Mouse (Mus musculus): ENCODE measurements around the gene Gjc1. TPM values are rescaled to one million over a fixed set of nuclear protein-coding genes. Genes with fewer than 3 reads are reported as not detected.
A peak's percentile ranks its signal among the peaks of the same experiment; 100 is the strongest.

The Gjc1 gene
- polyA plus RNA-seq, 1 experiment from 2014 or later = 81.9 TPM

DNA sequence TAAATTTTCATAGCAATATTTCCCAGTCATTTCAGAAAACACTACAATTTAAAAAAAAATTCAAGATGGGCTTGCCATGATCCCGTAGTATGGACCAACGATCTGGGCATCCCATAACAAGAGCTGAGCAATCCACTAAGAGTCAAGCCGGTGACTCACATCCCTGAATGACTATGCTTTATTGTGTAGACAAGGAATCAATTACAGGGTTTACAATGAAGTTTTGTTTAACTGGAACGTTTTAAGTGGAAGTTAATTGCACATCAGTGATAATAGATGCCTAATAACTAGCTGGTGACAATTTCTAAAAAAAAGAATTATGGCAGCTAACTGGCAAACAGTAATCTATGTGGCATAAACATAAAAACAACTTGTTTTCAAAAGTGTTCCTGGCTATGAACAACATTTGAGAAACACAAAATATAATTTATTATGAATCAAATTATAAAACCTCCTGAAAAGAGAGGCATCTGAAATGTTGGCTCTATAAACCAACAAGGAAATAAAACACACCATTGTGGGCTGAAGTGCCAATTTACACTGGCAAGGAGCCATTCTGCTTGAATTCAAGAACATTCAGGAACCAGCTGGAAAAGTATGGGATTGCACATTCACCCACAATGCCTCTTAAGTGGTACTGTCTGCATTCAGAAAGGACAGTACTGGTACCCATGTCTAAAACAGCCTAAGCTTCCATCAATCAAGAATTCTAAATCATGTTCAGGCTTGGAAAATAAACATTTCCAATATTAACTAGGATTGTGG is 8.6 kb downstream of the Gjc1 start:
- no peak overlapping the region for H3K4me3 ChIP-seq
- peaks cover 25% of the 10 kb centered on the region for H3K4me1 ChIP-seq
- H3K27me3 ChIP-seq = no peaks in the 10 kb centered on the region
- 0 out of 2 replicates have a peak, but pooled peaks cover 5% of the 10 kb centered on the region for H3K36me3 ChIP-seq
- H3K9me3 ChIP-seq = no peaks in the 10 kb centered on the region
- 48% methylated on average over 4 of the region's 4 CpGs for WGBS
- no peak for ATAC-seq (ENCODE audit: insufficient number of reproducible peaks, insufficient read depth, low FRiP score, low TSS enrichment, low read depth)
- no peak overlapping the region for H3K27ac ChIP-seq
- H3K4me2 ChIP-seq = no peak overlapping the region
- H3K9ac ChIP-seq = no peak overlapping the region

DNA sequence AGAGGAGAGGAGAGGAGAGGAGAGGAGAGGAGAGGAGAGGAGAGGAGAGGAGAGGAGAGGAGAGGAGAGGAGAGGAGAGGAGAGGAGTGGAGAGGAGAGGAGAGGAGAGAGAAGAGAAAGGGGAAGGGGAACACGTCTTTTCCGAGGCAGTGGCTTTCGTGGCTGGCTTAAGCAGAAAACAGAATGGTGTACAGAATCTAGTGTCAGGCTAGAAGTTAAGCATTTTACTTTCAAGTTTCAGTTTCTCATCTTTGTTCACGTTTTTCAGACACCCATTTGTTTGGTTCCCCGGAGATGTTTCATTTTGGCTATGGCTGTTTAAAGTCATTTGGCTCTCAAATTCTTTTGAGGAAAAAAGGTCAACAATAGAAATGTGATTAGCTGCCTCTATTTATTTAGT is 11.3 kb downstream of the Gjc1 start:
- Histone ChIP-seq H3K4me3 (no peak overlapping the region), H3K9me3 (no peaks in the 10 kb centered on the region), H3K4me2 (no peak overlapping the region), H3K36me3 (peaks cover 28% of the 10 kb centered on the region), H3K27ac (no peak overlapping the region), H3K9ac (no peak overlapping the region), H3K27me3 (no peaks in the 10 kb centered on the region), H3K4me1 (peaks cover 9% of the 10 kb centered on the region)
- WGBS = 72% methylated on average over 5 of the region's 5 CpGs
- ATAC-seq (ENCODE audit: insufficient number of reproducible peaks, insufficient read depth, low FRiP score, low TSS enrichment, low read depth) = no peak

GRCm38 (mm10) chr11:102803453-102803852 is 16.0 kb downstream of the Gjc1 start:
- H3K4me2 ChIP-seq = no peak overlapping the region
- no peaks in the 10 kb centered on the region for H3K9me3 ChIP-seq
- ATAC-seq (ENCODE audit: insufficient number of reproducible peaks, insufficient read depth, low FRiP score, low TSS enrichment, low read depth) = no peak
- H3K27me3 ChIP-seq = no peaks in the 10 kb centered on the region
- H3K4me1 ChIP-seq = peaks cover 6% of the 10 kb centered on the region
- H3K27ac ChIP-seq = no peak overlapping the region
- 88% methylated on average over 5 of the region's 5 CpGs for WGBS
- H3K36me3 ChIP-seq = peaks cover 67% of the 10 kb centered on the region
- no peak overlapping the region for H3K4me3 ChIP-seq
- no peak overlapping the region for H3K9ac ChIP-seq

- WGBS = 70% methylated on average over 8 of the region's 8 CpGs
These were observed 25.3 kb downstream of the Gjc1 start for GRCm38 (mm10) chr11:102794157-102794556.

GRCm38 (mm10) chr11:102791682-102792445 is 27.6 kb downstream of the Gjc1 start:
- H3K9me3 ChIP-seq = no peaks in the 10 kb centered on the region
- H3K4me3 ChIP-seq = no peak overlapping the region
- no peak overlapping the region for H3K9ac ChIP-seq
- no peak overlapping the region for H3K27ac ChIP-seq
- no peak overlapping the region for H3K4me2 ChIP-seq
- H3K4me1 ChIP-seq = peaks cover 15% of the 10 kb centered on the region
- peaks cover 13% of the 10 kb centered on the region for H3K36me3 ChIP-seq
- 54% methylated on average over 14 of the region's 14 CpGs for WGBS
- ATAC-seq (ENCODE audit: insufficient number of reproducible peaks, insufficient read depth, low FRiP score, low TSS enrichment, low read depth) = no peak
- no peaks in the 10 kb centered on the region for H3K27me3 ChIP-seq

More at GRCm38 (mm10) chr11:102794157-102794556, 25.3 kb downstream of the Gjc1 start:
- H3K36me3 ChIP-seq = peaks cover 34% of the 10 kb centered on the region
- H3K9me3 ChIP-seq = no peaks in the 10 kb centered on the region
- no peak overlapping the region for H3K4me3 ChIP-seq
- H3K27ac ChIP-seq = no peak overlapping the region
- ATAC-seq (ENCODE audit: insufficient number of reproducible peaks, insufficient read depth, low FRiP score, low TSS enrichment, low read depth) = no peak
- H3K27me3 ChIP-seq = no peaks in the 10 kb centered on the region
- H3K9ac ChIP-seq = no peak overlapping the region
- H3K4me2 ChIP-seq = no peak overlapping the region
- peaks cover 15% of the 10 kb centered on the region for H3K4me1 ChIP-seq

- no peaks in the 10 kb centered on the region; the same call in 1 of the 2 replicates for H3K27me3 ChIP-seq
- no peak overlapping the region for H3K4me3 ChIP-seq
- no peaks in the 10 kb centered on the region for H3K36me3 ChIP-seq
- 65% methylated on average over 5 of the region's 5 CpGs for WGBS
- ATAC-seq (ENCODE audit: insufficient number of reproducible peaks, insufficient read depth, low FRiP score, low TSS enrichment, low read depth) = no peak
- H3K27ac ChIP-seq = no peak overlapping the region
- H3K9ac ChIP-seq = no peak overlapping the region
- H3K9me3 ChIP-seq = no peaks in the 10 kb centered on the region
- H3K4me2 ChIP-seq = no peak overlapping the region
- peaks cover 12% of the 10 kb centered on the region for H3K4me1 ChIP-seq
These were observed 31.8 kb downstream of the Gjc1 start for GRCm38 (mm10) chr11:102787688-102788177.

DNA sequence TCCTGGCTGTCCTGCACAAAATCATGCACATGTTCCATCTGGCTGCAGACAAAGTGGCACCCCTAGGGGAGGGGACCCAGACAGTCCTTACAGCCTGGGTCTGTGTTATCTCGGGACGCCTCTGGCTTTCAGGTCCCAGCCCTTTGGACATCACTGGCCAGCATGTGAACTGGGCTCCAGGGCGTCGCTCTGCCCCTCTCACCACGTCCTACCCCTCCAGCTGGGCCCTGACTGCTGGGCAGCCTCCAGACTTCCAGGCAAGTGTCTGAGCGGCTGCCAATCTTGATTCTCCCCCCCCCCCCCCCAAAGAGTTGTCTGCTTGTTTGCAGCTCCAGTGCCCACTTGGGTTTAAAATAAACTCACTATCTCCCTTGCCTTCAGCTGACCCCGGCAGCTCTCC is 36.1 kb downstream of the Gjc1 start:
- Histone ChIP-seq H3K27ac (no peak overlapping the region), H3K9me3 (no peaks in the 10 kb centered on the region), H3K4me2 (no peak overlapping the region), H3K9ac (no peak overlapping the region), H3K4me1 (peaks cover 20% of the 10 kb centered on the region), H3K27me3 (no peaks in the 10 kb centered on the region; the same call in 1 of the 2 replicates), H3K36me3 (no peaks in the 10 kb centered on the region), H3K4me3 (no peak overlapping the region)
- 67% methylated on average over 7 of the region's 7 CpGs for WGBS
- no peak for ATAC-seq (ENCODE audit: insufficient number of reproducible peaks, insufficient read depth, low FRiP score, low TSS enrichment, low read depth)

GRCm38 (mm10) chr11:102781523-102781922 is 38.0 kb downstream of the Gjc1 start:
- Histone ChIP-seq H3K4me2 (no peak overlapping the region), H3K27me3 (no peaks in the 10 kb centered on the region; the same call in 1 of the 2 replicates), H3K36me3 (peaks cover 7% of the 10 kb centered on the region), H3K4me3 (no peak overlapping the region), H3K9ac (no peak overlapping the region), H3K9me3 (no peaks in the 10 kb centered on the region), H3K27ac (no peak overlapping the region), H3K4me1 (peaks cover 29% of the 10 kb centered on the region)
- ATAC-seq (ENCODE audit: insufficient number of reproducible peaks, insufficient read depth, low FRiP score, low TSS enrichment, low read depth) = no peak
- WGBS = 93% methylated on average over 4 of the region's 4 CpGs

- Histone ChIP-seq H3K27ac (no peak overlapping the region), H3K4me3 (no peak overlapping the region), H3K36me3 (peaks cover 13% of the 10 kb centered on the region), H3K27me3 (no peaks in the 10 kb centered on the region; the same call in 1 of the 2 replicates), H3K4me1 (peaks cover 29% of the 10 kb centered on the region), H3K4me2 (no peak overlapping the region), H3K9me3 (no peaks in the 10 kb centered on the region), H3K9ac (no peak overlapping the region)
- no peak for ATAC-seq (ENCODE audit: insufficient number of reproducible peaks, insufficient read depth, low FRiP score, low TSS enrichment, low read depth)
- 54% methylated on average over 10 of the region's 10 CpGs for WGBS
These were observed 38.5 kb downstream of the Gjc1 start for GRCm38 (mm10) chr11:102780986-102781351.

DNA sequence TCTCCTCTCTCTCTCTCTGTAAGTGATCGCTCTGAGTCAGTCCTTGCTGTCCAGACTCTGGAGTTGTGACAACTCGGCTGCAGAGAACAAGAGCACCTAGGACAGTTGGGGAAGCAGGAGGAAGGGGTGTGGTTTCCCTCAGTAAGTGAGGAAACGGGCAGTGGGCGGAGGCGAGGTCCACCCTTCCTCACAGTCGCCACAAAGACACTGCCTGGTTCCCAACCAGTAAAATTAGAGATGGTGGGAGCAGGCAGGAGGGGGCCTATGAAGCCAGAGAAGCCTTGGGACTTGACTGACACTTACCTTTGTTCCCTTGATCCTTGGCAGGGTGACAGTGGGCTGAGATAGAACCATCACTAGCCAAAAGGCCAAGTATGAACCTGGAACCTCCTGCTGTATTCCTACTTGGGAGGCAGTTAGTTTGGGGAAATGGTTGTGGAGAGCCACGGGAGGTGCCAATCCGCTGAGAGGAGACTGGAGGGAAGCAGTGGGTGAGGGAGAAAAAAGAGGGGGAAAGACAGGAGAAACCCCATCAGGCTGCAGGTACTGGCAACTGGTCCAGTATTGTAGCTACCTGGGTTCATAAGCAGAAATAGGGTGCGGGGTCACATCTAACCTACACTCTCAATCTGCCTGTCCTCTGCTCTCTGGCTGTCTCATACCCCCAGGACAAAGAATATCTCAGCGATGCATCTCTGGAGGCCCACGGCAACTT is 39.1 kb downstream of the Gjc1 start:
- H3K9me3 ChIP-seq = no peaks in the 10 kb centered on the region
- 47% methylated on average over 11 of the region's 11 CpGs for WGBS

DNA sequence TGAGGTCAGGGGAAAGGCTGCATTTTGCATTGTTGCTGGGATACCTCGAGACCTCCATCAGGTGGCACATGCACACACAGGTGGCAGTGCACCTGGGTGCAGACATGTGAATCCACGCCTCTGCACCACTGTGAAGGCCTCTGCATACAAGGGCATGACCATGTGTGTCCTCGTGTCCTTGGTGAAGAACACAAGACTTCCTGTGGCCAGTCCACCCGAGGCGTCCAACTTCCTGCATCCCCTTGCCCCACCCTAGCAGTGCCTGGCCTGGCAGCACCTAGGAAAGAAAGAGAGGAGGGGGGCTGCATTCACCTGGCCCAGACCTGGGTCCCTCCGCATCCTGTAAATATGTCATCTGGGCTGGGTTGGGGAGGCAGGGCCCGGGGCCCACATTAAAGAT is 39.7 kb downstream of the Gjc1 start:
- Histone ChIP-seq H3K27ac (no peak overlapping the region), H3K9ac (0 out of 2 replicates have a peak overlapping the region, but pooled peaks have one; percentile 27), H3K4me2 (no peak overlapping the region), H3K27me3 (no peaks in the 10 kb centered on the region; the same call in 1 of the 2 replicates), H3K9me3 (no peaks in the 10 kb centered on the region), H3K36me3 (peaks cover 14% of the 10 kb centered on the region), H3K4me1 (peaks cover 39% of the 10 kb centered on the region), H3K4me3 (no peak overlapping the region)
- 71% methylated on average over 7 of the region's 7 CpGs for WGBS
- ATAC-seq (ENCODE audit: insufficient number of reproducible peaks, insufficient read depth, low FRiP score, low TSS enrichment, low read depth) = no peak

More for the DNA sequence above, 39.1 kb downstream of the Gjc1 start:
- H3K4me2 ChIP-seq = no peak overlapping the region
- no peak for ATAC-seq (ENCODE audit: insufficient number of reproducible peaks, insufficient read depth, low FRiP score, low TSS enrichment, low read depth)
- peaks cover 14% of the 10 kb centered on the region for H3K36me3 ChIP-seq
- H3K27ac ChIP-seq = no peak overlapping the region
- no peak overlapping the region for H3K4me3 ChIP-seq
- H3K9ac ChIP-seq = 0 out of 2 replicates have a peak overlapping the region, but pooled peaks have one; percentile 27
- H3K27me3 ChIP-seq = no peaks in the 10 kb centered on the region; the same call in 1 of the 2 replicates
- H3K4me1 ChIP-seq = peaks cover 34% of the 10 kb centered on the region
